ENCODE assay signal across 23 mouse cellular contexts in the genomic region with DNA sequence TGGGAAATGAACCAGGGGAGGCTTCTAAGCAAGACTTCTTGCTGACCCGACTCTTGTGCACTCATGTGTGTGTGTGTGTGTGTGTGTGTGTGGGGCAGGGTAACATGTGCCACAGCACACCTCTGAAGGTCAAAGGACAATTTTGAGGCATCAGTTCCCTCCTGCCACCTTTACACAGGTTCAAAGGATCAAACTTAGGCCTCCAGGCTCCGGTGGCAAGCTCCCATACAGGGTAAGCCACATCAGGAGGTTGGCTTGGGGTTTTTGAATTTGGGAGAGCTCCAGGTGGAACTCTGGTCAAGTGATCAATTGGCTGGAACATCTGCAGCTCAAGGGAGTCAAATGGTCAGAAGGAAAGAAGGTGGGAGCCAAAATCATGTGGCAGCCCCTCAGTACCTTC. TPM values are rescaled to one million over a fixed set of nuclear protein-coding genes. Genes with fewer than 3 reads are reported as not detected.
"Had no signal": no experiment of that assay in that cellular context is flagged by ENCODE, and none has a peak within 500 bp of the region (broad histone marks: within the 10 kb centered on the region; RNA-seq: fewer than 3 reads in every experiment).

No protein-coding gene starts in this region.

- H3K4me3 ChIP-seq: intestine, embryonic 15.5 days; limb, embryonic 10.5 days; limb, embryonic 13.5 days; midbrain, embryonic 13.5 days; myocyte; neural tube, embryonic 13.5 days; stomach, embryonic 15.5 days had no signal

- H3K27me3 ChIP-seq: intestine, embryonic 15.5 days; limb, embryonic 13.5 days; midbrain, embryonic 13.5 days; neural tube, embryonic 13.5 days; stomach, embryonic 15.5 days had no signal

- H3K36me3 ChIP-seq: intestine, embryonic 15.5 days; limb, embryonic 10.5 days; limb, embryonic 13.5 days; midbrain, embryonic 13.5 days; neural tube, embryonic 13.5 days; stomach, embryonic 15.5 days had no signal

- H3K4me1 ChIP-seq: intestine, embryonic 15.5 days; limb, embryonic 13.5 days; midbrain, embryonic 13.5 days; neural tube, embryonic 13.5 days; stomach, embryonic 15.5 days had no signal

- H3K9me3 ChIP-seq: intestine, embryonic 15.5 days; limb, embryonic 10.5 days; limb, embryonic 13.5 days; midbrain, embryonic 13.5 days; neural tube, embryonic 13.5 days; stomach, embryonic 15.5 days had no signal

- H3K4me2 ChIP-seq: intestine, embryonic 15.5 days; limb, embryonic 13.5 days; liver, embryonic 11.5 days; lung, embryonic 14.5 days; midbrain, embryonic 13.5 days; neural tube, embryonic 13.5 days; stomach, embryonic 15.5 days had no signal

- DNase-seq: liver, postnatal 0 days; lung, embryonic 14.5 days; retina, postnatal 1 day; right cerebral cortex, postnatal 25 days; spleen, adult 18-20 months; thymus, adult 18-20 months; thymus, postnatal 36 days had no signal

- H3K9ac ChIP-seq: intestine, embryonic 15.5 days; limb, embryonic 13.5 days; liver, embryonic 14.5 days; liver, postnatal 0 days; lung, embryonic 14.5 days; midbrain, embryonic 13.5 days; neural tube, embryonic 13.5 days; stomach, embryonic 15.5 days had no signal

- ATAC-seq: liver, postnatal 0 days; lung, postnatal 0 days; midbrain, embryonic 13.5 days; midbrain, embryonic 16.5 days had no signal

- H3K27ac ChIP-seq: intestine, embryonic 15.5 days; kidney, postnatal 0 days; limb, embryonic 10.5 days; limb, embryonic 13.5 days; liver, embryonic 14.5 days; macrophage; midbrain, embryonic 13.5 days; neural tube, embryonic 13.5 days; stomach, embryonic 15.5 days had no signal

RNA-seq across cellular contexts. Expression of a gene that starts 12.8 kb away (rescaled TPM):
- total RNA-seq: megakaryocyte, adult 5-6 weeks; monocyte, adult 5-6 weeks; neutrophil, adult 5-6 weeks had no signal
- polyA plus RNA-seq: lung, postnatal 0 days; macrophage; myocyte had no signal
